Mouse (Mus musculus): ENCODE measurements around the gene Gm11437.

Gene Gm11437

DNA sequence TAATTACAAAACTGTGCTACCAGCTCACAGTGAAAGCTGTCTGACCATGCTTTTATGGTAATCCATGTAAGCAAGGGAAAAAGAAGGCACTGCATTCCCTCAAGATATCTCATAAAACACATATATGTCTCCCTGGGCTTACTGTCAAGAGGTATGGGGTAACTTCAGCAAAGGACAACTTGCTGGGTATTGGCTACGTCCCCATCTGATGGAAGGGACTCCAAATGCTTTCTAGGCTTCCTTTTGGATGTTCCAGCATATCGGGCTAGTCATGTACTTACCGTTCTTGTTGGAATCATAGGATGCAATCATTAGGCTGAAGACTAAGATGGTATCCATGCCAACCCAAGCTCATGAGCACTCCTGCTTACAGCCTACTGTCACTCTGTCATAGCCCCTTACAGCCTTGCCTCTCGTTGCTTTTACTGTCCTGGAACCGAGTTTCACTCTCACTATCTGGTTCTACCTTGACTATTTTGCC is at the start of gene Gm11437:
TSS of gene Gm11437 (minus strand) at position 431 of the 481 bp plus-strand sequence.
- no peak for DNase-seq (ENCODE audit: low spot score)

DNA sequence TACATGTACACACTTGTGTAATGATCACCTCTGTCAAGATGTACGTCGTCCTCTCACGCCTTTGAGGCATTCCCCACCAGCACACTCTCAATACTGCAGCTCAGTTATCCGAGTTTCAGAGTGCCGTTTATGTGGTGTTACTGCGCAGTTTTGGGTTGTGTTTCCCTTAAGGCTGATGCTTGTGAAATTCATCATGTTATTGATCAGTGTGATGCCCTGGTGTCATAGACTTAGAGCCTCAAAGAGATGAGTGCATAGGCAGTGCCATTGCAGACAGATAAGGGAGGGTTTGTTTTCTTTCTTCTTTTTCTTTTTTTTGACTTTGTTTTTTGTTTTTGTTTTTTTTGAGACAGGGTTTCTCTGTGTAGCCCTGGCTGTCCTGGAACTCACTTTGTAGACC is 43.6 kb upstream of the Gm11437 start:
- DNase-seq (ENCODE audit: low spot score), result no peak

DNA sequence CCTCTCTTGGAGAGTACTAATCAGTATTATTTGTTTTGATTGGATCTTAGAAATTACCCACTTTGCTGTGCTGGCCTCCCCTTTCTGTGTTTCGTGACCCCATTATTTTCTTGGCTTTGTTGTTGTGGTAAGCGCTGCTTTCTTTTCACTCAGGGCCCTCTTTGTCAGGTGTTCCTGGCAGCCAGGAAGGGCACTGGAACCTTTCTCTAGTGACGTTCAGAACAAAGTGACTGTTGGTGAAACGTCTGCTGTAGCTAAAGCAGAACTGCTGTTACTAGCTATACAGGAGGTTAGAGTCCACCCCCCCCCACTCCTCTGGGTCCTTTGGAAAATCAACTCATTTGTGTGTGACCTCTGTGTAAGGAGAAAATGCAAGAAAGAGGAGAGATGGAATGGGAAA is 38.5 kb upstream of the Gm11437 start:
- no peak for DNase-seq (ENCODE audit: low spot score)

DNA sequence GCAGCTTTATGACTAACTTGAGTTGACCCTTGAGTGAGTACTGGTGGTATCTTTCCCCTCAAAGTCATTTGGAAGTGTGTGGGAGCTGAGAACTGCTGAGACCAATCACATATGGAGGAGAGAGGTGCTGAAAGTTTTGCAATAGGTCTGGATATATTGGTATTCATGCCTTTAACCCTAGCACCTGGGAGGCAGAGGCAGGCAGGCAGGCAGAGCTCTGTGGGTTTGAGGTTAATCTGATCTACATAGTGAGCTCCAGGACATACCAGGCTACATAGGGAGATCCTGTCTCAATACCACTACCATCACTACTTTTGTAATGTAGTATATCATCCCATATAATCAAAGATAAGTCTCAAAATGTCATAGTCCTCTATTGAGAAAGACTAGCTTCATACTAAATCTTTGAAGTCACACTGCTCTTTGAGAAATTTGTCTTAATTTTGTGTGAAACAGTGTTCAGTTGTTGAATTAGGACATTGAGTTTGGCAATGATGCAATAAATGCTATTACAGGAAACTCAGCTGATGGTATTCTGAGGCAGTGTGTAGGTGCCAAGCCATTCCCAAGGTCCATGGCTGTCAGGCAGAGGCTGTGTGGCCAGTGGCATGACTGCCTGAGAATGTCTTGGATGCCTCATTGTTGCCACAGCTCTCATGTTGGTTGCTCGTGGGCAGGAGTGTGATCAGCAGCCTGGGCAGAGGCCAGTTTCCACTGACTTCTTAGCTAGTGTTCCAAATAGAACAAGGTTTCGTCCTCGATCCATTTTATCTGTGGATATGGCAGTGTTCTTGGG is 30.5 kb upstream of the Gm11437 start:
- DNase-seq (ENCODE audit: low spot score), result no peak

DNA sequence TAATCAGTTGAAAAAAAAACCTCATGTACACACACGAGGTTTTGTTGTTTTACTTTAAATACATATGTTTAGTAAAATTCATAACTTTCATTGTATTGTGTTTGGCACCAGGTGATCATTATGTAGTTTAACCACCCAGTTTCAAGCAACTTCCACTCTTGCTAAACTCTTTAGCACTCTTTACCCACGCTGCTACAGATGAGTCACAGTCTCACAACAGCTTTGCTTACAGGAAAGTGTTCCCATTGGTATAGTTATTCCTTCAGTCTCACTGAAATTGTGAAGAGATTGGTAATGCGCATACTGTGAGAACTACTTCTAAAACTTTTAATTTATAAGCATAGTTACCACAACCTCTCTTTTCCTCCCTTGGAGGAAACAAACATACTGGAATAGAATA is 27.5 kb upstream of the Gm11437 start:
- no peak for DNase-seq (ENCODE audit: low spot score)

DNA sequence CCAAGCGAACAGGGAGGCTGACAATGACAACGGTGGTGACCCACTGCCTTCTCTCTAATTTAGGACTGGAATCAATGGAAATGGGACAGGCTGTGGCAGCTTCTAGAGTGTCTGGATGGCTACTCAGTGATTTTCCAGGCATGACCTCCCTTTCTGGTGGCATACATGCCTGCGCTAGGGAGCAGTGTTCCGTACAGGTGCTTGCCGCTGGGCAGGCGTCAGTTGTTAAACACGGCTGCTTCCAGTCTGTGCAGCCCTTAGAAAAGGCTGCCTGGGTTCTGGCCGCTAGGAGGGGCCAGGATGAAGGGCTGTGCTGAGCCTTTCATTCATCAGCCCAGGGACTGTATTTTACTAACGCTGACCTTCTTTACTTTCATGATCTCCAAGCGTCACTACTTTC is 26.0 kb upstream of the Gm11437 start:
- no peak for DNase-seq (ENCODE audit: low spot score)

DNA sequence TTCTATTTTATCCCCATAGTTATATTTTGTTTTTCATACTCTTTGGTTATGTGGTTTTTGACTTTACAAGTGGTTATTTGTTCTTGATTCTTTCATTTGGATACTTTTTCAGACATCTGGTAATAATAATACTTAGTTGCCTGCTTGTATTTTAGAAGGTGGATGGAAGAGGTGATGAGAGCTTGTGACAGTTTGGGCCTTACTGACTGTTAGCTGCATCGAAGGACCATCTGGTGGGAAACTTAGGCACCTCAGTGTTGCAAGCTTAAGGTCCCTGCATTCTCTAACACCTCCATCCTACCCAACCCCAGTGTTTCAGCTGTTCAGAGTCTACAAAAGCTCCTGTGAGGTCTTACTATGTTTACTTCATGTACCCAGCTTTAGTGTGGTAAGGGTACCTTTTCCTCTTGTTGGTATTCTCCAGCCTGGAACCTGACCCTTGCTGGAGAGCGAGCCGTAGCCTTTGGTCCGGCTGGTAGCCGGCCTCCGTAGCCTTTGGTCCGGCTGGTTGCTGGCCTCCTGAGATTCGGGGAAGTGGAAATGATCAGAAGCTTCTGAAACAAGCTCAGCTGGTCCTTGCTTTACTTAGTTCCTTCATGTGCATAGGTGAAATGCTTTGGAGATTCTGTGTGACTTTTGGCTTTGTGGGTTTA is 23.4 kb upstream of the Gm11437 start:
- DNase-seq (ENCODE audit: low spot score), result no peak

DNA sequence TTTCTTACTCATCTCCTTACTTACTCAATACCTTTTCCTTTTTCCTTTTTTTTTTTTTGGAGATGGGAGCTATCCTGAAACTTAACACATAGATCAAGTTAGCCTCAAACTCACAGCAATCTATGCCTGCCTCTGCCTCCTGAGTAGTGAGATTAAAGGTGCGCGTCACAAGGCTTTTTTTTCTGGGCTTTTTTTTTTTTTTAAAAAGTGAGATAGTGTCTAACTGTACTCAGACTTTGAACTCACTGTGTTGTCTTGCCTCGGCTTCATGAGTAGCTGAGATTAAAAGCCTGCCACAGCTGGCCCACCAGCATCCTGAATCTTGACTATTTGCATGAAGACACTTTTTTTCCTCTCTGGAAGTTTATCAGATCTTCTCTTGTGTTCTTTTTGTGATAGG is 21.3 kb upstream of the Gm11437 start:
- no peak for DNase-seq (ENCODE audit: low spot score)

DNA sequence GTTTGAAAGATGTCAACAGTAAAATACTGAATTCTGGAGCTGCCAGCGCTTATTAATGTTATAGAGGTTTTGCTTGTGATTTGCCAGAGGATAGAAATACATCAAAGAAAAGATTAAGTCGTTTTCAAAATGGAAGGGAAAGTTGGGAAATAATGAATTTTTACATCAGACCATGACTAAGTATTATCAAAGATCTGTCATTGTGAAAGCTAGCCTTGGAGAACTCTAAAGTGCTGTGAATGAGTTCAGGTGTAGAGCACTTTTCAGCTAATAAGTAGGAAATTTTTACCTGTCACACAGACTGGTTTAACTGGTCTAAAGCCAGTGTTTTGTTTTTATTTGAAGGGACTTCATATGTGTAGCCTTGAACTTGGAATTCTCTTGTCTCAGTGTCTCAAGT is 14.0 kb upstream of the Gm11437 start:
- DNase-seq (ENCODE audit: low spot score), result no peak

DNA sequence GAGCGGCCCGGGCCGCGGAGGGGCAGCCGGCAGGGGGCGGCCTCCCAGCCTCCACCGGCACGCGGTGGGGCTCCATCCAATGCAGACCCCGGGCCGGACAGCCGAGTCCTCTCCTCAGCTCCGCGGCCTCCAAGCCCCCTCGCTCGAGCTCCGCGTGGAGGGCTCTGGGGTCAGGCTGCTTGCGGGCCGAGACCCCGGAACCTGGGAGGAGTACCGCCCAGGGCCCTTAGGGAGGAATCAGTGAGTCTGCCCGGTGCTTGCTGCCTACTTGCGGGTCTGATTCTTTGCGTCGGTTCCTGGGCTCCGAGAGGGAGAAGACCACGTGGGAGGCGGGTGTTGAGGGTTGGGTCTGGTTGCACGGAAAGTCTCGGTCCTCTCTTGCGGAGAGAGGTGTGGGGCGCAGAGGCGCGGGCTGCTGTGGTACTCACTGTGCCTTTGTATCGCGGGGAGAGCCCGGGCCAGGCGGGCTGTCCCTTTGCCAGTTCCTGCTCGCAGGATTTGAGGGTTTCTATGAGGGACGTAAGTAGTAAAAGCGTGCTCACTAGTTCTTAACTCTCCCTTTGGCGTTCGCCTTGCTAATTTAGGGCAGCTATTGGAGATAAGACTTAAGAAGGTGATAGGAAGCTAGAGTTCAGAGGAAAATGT is 12.8 kb upstream of the Gm11437 start:
- DNase-seq (ENCODE audit: low spot score), result peak; percentile 86

DNA sequence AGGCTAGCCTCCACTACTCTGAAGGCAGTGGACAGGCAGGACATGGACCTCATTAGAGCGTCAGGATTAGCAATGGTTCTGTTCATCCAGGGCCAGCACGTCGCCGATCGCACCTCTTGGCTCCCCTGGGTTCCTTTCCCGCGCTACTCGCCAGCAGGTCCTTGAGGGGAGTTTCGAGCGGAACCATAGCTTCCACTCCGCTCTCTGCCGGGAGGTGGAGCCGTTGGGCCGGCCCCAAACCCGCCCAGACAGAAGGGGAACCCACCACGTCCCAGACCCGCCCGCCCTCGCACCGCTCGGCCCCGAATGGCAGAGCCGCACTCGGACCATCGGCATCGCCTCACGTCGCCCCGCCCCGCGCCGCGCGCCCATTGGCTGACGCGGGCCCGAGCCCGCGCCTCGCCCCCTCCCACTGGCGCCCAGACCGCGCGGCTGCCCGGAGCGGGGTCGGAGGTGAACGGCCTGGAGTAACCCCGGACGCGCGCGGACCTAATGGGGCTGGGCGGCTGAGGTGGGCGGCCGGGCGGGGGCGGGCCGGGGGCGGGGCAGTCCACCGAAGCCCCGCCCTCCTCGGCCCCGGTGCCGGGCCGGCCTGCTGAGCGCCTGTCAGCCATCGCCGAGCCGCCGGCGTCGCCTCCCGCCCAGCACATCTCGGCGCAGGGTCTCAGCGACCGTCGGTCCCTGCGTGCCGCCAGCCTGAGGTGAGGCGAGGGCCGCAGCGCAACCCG is 12.1 kb upstream of the Gm11437 start:
- DNase-seq (ENCODE audit: low spot score), result peak; percentile 98

DNA sequence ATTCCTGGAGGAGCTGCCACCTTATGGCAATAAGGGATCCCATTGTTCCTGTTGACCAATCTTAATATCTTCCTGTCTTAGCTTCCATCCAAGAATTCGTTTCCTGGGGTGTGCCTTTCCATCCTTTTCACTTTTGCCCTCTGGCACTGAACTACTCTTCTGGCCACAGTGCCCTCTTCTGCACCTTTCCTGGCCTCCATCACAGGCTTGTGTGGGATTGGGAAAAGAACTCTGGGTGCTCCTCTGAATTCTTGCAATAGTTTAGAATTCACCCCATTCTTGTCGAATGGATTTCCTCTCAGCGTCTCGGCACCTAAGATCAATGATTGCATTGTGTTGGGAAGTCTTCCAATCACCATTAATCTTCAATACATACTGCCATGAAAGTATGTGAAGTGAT is 11.3 kb upstream of the Gm11437 start:
- DNase-seq (ENCODE audit: low spot score), result peak; percentile 10

DNA sequence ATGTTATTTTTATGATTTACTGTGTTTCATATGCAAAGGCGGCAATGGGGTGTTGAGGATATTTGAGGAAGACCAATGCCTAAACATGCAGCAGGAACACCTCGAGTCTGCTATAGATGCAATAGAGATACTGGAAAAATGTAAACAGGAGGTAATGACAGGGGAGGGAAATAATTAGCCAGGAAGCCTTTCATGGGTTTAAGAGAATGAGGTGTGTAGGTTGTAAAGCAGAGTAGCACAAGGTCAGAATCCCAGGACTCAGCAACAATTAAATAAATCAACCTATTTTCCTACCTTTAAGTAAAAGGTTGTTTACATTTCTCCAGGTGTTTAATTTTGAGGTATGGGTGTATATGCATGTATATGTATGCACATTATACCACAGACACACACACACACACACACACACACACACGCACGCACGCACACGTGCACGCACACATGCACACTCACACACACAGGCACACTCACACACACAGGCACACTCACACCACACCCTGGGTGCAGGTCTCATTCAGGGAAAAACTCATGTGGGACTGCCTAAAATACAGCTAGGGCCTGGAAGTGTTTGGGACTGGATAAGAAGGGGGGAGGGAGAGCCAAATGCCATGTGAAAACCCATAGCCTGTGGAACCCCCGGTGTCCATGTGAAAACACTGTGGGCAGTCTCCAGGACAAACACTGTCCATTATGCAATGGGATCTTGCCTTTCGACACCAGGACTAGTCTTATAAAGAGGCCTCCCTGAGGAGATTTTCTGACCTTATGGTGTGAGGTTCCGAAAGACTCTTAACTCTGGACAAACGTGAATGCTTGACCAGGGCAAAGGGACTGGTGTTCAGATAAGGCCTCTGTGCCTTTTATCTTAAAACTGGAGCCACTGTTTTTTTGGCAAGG is 5.5 kb upstream of the Gm11437 start:
- no peak for DNase-seq (ENCODE audit: low spot score)

DNA sequence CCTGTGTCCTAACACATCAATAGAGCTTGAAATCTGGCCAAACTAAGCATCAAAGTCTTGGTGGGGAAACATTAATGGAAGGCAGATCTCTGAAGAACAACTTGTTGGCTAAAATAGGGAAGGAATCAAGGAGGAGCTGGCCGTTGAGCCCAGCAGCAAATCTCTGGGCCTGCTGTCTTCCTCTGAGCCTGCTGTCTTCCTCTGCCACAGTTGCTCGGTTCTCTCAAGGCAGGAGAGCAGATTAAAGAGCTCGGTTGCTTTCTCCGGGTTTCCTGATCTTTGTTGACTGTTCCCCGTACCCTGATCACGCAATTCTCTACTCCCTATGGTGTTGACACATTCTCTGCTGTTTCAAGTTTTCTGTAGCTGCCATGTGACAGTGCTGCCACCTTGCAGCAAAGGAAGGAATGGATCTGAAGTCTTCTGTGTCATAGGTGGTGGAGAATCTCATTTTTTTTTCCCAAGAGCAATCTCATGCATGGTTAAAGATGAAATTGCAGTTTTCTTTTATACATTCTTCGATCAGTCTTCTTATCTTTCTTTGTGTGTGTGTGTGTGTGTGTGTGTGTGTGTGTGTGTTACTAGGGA is 1.5 kb upstream of the Gm11437 start:
- DNase-seq (ENCODE audit: low spot score), result peak; percentile 55

DNA sequence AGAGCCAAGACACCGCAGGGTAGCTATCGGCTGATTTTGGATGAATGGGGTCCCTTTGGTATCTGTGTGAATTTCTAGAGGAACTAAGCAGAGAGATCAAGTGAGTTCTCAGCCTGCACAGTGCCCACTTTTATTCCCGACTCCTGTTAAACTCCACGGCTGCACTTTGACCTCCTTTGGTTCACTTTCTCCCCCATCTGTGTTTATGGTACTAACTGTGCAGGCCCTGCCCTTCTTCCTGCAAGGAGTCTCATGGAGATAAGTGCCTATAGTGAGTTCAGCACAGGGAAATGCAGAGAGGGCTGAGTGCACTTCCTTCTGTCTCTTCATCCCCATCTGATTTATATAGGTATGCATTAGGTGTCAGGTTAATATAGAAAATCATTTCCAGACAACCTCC is 2.7 kb downstream of the Gm11437 start:
- DNase-seq (ENCODE audit: low spot score), result no peak

DNA sequence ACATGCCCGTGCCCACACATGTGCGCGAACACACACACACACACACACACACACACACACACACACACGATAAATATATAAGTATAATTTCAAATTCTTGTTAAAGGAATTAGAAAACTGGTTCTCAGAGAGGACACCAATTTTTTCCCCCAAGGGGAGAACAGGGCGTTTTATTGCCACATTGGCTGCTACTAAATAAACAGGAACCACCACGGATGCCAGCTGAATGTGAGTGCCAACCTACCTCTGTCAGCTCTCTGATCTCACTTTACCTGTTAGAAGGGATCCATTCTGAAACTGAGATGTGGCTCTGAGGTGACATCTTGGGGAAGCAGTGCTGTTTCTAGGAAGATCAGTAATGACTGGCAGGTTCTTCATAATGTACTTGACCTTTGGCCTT is 3.2 kb downstream of the Gm11437 start:
- DNase-seq (ENCODE audit: low spot score), result no peak

DNA sequence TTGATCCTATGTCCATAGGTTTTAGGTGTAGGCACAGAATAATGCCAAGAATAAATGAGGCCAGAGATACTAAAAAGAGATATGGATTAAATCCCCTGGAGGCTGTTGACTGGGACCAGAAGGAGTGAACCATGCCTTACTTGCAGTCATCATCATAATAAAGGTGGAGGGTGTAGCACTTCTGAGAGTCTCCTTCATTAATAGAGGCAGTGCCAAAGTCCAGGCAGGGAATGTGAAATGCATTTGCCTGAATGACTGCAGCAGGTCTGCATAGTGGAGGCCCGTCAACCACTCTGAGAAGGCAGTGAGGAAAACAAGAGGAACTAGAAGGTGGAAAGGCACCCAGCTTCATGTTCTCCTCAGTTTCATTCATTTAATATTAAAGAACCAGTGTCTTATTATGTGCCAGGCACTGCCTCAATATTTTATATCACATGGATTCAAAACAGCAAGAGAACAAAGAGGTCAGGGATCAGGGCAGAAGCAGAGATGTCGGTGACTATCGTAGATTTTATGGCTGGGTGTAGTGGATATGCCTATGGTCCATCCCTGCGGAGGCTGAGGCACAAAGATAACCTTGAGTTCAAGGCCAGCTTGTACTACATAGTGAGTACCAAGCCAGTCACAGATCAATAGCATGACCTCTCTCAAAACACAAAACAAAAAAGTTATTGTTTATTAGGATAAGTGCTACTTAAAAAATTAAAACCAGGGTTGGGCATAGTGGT is 10.6 kb downstream of the Gm11437 start:
- DNase-seq (ENCODE audit: low spot score), result no peak

DNA sequence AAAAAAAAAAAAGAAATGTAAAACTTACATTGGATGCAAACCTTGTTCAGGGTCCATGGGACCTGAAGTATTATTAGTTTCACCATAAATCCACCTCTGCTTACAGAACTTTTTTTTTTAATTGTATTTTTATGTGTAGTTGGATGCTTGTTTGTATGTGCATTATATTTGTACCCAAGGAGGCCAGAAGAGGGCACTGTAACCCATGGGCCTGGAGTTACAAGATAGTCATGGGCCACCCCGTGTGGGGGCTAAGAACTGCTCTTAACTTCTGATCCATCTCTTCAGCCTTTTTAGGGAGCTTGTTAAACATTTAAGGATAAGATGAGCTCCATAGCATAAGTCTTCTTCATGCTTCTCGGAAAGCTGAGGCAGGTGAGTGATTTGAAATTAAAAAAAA is 16.4 kb downstream of the Gm11437 start:
- peak; percentile 22 for DNase-seq (ENCODE audit: low spot score)

DNA sequence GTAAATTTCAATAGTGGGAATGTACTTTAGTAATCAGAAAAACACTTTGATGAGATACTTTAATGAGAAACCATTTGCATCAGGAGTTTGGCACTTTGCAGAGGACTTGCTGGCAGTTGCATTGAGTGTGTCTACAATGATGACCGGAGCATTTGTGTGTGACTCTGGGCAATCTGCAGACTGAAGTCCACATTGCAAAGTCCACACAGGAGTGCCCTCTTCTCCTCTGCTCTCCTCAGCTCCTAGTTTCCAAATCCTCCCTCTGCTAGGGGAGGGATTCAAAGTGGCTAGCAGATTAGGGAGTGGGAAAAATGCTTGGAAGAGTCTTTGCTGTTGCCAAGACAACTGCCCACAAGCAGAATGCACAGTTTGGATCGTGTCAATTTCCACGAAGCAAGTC is 21.2 kb downstream of the Gm11437 start:
- no peak for DNase-seq (ENCODE audit: low spot score)

DNA sequence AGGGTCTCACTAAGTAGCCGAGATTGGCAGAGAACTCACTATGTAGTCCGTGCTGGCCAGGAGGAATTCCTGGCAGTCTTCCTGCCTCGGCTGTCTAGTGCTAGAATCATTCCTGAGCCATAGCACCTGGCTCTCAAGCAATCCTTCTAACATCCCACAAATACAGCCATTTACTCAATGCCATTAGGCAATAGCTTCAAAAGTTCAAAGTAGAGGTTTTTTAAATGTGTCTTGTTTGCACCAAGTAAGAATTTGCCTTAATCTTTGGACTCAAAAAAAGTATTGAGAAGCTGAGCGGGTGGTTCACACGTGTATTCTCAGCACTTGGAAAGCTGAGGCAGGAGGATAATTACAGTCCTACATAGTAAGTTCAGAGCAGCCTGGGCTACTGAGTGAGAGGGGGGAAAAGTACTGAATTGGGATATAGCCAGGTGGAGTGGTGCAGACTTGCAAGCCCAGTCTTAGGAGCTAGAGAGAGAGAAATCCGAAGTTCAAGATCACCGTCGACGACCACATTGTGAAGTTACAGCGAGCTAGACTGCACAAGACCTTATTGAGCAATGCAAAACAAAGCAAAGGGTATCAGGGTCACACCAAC is 22.0 kb downstream of the Gm11437 start:
- DNase-seq (ENCODE audit: low spot score), result no peak

Data from embryo, embryonic 10 days (tissue).